Mouse (Mus musculus) left cerebral cortex, adult 9 months (tissue): Measurements from ENCODE around the gene Gm21958.
"Not testable (repeated sequence)": the region's sequence is repeated elsewhere in the genome, so short reads cannot be mapped to it uniquely, and the experiment has no call there.

ENCODE experiments used
- DNase-seq, 2 experiments: peaks; one replicate each; pipeline ENCODE4 v3.0.0; 2022; ENCODE audit warnings: low spot score in 2 of 2

Gene Gm21958

GRCm38 (mm10) chr3:54723741-54724500, 9.8 kb upstream of the Gm21958 start:
- DNase-seq: peak in 1 of 2 experiments; percentile 27

- DNase-seq: no peak
Observed at GRCm38 (mm10) chr3:54718947-54719346, 4.8 kb upstream of the Gm21958 start.

DNA sequence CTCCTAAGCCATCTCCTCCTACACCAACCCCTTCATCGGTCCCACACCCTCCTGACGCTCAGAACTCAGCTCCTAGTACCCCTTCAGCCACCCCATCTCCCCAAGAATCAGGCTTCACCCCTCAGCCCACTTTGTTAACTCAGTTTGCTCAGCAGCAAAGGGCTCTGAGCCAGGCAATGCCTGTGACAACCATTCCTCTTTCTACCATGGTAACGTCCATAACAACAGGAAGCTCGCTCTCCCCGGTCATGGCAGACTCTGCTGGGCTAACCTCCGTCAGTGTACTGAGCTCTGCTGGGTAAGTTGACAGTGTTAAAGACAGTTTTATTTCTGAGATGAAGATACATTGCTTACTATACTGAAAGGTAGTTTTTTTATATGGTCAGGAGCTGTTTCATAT, 3.2 kb upstream of the Gm21958 start:
- DNase-seq: no peak

GRCm38 (mm10) chr3:54715461-54715860, 1.3 kb upstream of the Gm21958 start:
- DNase-seq: peak in 1 of 2 experiments; percentile 50

DNA sequence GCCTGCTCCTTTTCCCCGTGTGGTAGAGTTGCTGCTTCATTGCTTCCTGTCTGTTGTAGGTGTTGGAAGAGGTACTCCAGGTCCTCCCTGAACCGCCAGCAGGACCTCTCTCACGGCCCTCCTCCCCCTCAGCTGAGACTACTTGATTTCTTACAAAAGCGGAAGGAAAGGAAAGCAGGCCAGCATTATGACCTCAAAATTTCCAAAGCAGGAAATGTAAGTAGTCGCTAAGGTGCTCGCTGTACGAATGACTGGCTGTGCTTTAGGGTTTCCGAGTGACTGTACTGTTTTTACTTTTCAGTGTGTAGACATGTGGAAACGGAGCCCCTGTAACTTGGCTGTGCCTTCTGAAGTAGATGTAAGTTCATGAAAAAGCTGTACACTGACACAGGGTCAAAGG, 5.2 kb downstream of the Gm21958 start:
- DNase-seq: no peak

DNA sequence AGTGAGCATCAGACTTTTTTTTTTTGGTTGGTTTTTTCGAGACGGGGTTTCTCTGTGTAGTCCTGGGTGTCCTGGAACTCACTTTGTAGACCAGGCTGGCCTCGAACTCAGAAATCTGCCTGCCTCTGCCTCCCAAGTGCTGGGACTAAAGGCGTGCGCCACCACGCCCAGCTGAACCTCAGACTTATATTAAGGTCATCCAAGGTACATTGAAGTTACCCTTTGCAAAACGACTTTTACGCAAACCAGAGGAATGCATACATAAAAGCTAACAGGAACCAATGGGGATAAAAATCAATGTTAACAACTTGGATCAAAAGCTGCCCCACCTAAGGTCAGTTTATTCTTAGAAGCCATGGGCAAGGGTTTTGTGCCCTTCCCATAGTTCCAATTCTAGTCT, 10.0 kb downstream of the Gm21958 start:
- DNase-seq: not testable (repeated sequence)

DNA sequence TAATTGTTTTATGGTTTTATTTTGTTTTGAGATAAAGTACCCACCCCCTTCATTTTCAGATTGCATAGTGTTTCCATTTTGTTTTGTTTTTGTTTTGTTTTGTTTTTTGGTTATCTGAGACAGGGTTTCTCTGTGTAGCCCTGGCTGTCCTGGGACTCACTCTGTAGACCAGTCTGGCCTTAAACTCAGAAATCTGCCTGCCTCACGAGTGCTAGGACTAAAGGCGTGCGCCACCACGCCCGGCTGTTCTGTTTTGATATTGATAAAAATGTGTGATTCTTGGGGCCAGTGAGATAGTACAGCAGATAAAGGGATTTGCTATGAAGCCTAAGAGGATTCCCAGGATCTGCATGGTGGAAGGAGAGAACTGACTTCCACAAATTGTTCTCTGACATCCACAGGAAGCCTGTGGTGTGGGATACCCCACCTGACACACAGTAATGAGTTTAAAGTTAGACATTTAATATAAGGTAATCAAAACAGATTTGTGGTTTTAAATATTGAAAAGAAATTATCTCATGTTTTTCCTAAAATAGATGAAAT, 14.3 kb downstream of the Gm21958 start:
- no peak for DNase-seq

DNA sequence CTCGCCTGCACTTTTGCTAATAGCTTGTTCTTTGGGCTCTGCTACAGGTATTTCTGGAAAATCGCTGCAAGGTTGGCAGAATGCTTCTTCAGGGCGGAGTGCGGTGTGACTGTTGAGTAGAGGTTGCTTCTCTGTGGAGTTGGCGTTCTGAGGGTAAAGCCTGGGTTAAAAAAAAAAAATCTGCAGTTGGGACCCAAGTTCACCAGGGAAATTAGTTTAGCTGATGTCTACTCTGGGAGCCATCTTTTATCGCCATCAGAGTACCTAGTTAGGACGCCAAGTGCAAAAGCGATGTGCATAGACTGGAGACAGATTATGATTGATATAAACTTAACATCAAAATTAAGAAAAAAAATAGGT, 21.1 kb downstream of the Gm21958 start:
- DNase-seq: no peak

GRCm38 (mm10) chr3:54692202-54693055, 21.7 kb downstream of the Gm21958 start, which contains the start of gene Supt20:
Supt20 (plus strand) TSS chr3:54692807.
- DNase-seq: peak; percentile 87 to 93

DNA sequence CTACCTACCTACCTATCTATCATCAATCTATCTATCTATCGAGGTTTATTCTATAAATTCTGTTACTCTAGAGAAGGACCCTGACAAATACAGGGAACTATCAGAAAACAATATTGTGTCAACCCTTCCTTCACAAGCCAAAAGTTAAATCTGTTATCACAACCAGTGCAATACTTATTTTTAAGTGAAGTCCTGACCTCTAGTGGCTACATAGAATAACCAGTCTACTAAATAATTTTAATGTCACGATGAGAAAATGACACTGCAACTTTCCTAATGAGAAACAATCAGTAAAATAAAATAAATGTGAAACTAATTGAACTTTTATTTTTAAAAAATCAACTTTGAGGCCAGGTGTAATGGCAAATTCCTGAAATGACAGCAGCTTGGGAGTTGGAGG, 25.1 kb downstream of the Gm21958 start:
- DNase-seq: no peak

DNA sequence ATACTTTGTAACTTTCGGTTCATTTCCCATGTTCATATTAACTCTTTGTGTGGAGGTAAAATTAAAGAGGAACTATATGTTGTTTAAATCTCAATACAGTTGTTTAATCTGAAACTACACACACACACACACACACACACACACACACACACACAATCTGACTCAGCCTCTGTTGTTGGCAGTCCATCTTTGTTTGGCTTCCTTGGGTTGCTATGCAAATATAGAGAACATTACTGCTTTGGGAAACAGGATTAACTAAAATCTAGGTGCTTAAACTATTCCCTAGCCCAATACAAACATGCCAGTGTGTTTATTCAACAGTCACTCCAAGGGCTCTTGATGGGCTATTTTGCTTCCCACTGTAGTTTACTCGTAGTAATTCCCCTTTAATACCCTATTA, 26.9 kb downstream of the Gm21958 start:
- DNase-seq: no peak

DNA sequence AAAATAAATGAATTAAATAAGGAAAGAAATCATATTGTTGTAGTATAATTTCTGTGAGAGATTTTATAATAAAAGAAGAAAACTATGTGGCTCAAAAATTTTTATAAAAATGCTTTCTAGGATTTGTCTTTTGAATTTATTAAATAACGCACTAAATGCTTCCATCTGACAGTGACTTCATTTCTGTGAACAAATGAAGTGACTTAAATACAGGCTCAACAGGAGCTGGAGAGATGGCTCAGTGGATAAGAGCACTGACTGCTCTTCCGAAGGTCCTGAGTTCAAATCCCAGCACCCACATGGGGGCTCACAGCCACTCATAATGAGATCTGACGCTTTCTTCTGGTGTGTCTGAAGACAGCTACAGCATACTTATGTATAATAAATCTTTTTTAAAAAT, 29.0 kb downstream of the Gm21958 start:
- no peak for DNase-seq

- DNase-seq: no peak
Observed at GRCm38 (mm10) chr3:54681310-54682204, 32.6 kb downstream of the Gm21958 start.

- DNase-seq: no peak
Observed at GRCm38 (mm10) chr3:54676818-54677217, 37.3 kb downstream of the Gm21958 start.

- peak in 1 of 2 experiments; percentile 72 for DNase-seq
Observed at GRCm38 (mm10) chr3:54672557-54673529, 41.3 kb downstream of the Gm21958 start.

- DNase-seq: no peak
Observed at GRCm38 (mm10) chr3:54672111-54672510, 42.0 kb downstream of the Gm21958 start.

GRCm38 (mm10) chr3:54669559-54669958, 44.6 kb downstream of the Gm21958 start:
- DNase-seq: no peak

- no peak for DNase-seq
Observed at GRCm38 (mm10) chr3:54668722-54669121, 45.4 kb downstream of the Gm21958 start.

- no peak for DNase-seq
Observed at GRCm38 (mm10) chr3:54668141-54668540, 46.0 kb downstream of the Gm21958 start.
